Mouse (Mus musculus): ENCODE results near the gene Ankfn1. TPM values are rescaled to one million over a fixed set of nuclear protein-coding genes. Genes with fewer than 3 reads are reported as not detected.

The Ankfn1 gene
- polyA plus RNA-seq, 1 experiment, result not detected

- TF ChIP-seq GATA1 (IDR thresholded peaks at IDR 0.05; ENCODE audit: low read length), result no peak
- no peak for TF ChIP-seq TAL1 (IDR thresholded peaks at IDR 0.05; ENCODE audit: low read length)
- Histone ChIP-seq H3K36me3 (ENCODE audit: control insufficient read depth) (no peaks in the 10 kb centered on the region), H3K27me3 (ENCODE audit: control insufficient read depth) (no peaks in the 10 kb centered on the region), H3K4me1 (ENCODE audit: control insufficient read depth) (no peaks in the 10 kb centered on the region), H3K9me3 (ENCODE audit: control insufficient read depth, low read length) (no peaks in the 10 kb centered on the region; the same call in 1 of the 2 replicates), H3K4me3 (replicated peaks) (no peak overlapping the region)
Measured at GRCm38 (mm10) chr11:89358546-89358945, 418.9 kb downstream of the Ankfn1 start.

- Histone ChIP-seq H3K9me3 (ENCODE audit: control insufficient read depth, low read length) (no peaks in the 10 kb centered on the region; the same call in 1 of the 2 replicates), H3K4me3 (replicated peaks) (no peak overlapping the region), H3K27me3 (ENCODE audit: control insufficient read depth) (no peaks in the 10 kb centered on the region), H3K36me3 (ENCODE audit: control insufficient read depth) (no peaks in the 10 kb centered on the region), H3K4me1 (ENCODE audit: control insufficient read depth) (no peaks in the 10 kb centered on the region)
- TF ChIP-seq TAL1 (IDR thresholded peaks at IDR 0.05; ENCODE audit: low read length) (no peak), GATA1 (IDR thresholded peaks at IDR 0.05; ENCODE audit: low read length) (no peak)
Measured at GRCm38 (mm10) chr11:89356479-89356878, 421.0 kb downstream of the Ankfn1 start.

- TF ChIP-seq GATA1 (IDR thresholded peaks at IDR 0.05; ENCODE audit: low read length) (no peak), TAL1 (IDR thresholded peaks at IDR 0.05; ENCODE audit: low read length) (no peak)
- Histone ChIP-seq H3K27me3 (ENCODE audit: control insufficient read depth) (no peaks in the 10 kb centered on the region), H3K9me3 (ENCODE audit: control insufficient read depth, low read length) (no peaks in the 10 kb centered on the region; the same call in 1 of the 2 replicates), H3K36me3 (ENCODE audit: control insufficient read depth) (no peaks in the 10 kb centered on the region), H3K4me1 (ENCODE audit: control insufficient read depth) (no peaks in the 10 kb centered on the region), H3K4me3 (replicated peaks) (no peak overlapping the region)
Measured at GRCm38 (mm10) chr11:89356018-89356417, 421.4 kb downstream of the Ankfn1 start.

DNA sequence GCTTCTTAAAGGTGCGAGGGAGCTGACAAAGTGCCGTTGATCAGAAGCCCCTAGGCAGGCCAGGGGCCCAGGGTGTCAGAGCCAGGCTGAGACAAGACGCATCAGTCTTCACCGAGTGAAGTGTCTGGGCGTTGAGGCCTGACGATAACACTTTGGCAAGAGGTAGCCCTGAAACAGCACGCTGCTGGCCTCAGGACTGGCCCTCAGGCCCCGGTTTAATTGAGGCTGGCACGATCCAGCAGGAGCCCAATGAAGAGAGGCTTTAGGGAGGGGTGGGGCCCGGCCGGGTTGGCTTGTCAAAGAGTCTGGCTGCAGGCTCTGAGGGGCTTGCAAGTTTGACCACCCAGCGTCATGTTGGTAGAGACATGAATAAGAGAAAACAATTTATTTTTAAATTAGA is 437.2 kb downstream of the Ankfn1 start:
- H3K9me3 ChIP-seq (ENCODE audit: control insufficient read depth, low read length), result 0 out of 2 replicates have a peak, but pooled peaks cover 3% of the 10 kb centered on the region
- H3K4me3 ChIP-seq (replicated peaks), result no peak overlapping the region
- no peaks in the 10 kb centered on the region for H3K36me3 ChIP-seq (ENCODE audit: control insufficient read depth)
- no peak for TF ChIP-seq TAL1 (IDR thresholded peaks at IDR 0.05; ENCODE audit: low read length)
- peaks cover 12% of the 10 kb centered on the region for H3K4me1 ChIP-seq (ENCODE audit: control insufficient read depth)
- H3K27me3 ChIP-seq (ENCODE audit: control insufficient read depth), result 0 out of 2 replicates have a peak, but pooled peaks cover 2% of the 10 kb centered on the region

Other genes with a start within 250 kb of the Ankfn1 start
- 0.01 and 0.05 TPM in 2 replicates for gene Pctp, start 225.2 kb upstream of the Ankfn1 start, polyA plus RNA-seq (2012)

Data from erythroblast, embryonic 14.5 days (primary cell).